11 mouse cellular contexts compared by ENCODE assay signal in genomic region chr7:131644051-131644450, GRCm38 (mm10).
DNase-seq lines count a peak whose midpoint lies in the region; ATAC-seq and TF ChIP-seq lines count a peak whose summit lies in the region.
"Had no signal": no experiment of that assay in that cellular context is flagged by ENCODE, and none has a peak within 500 bp of the region (broad histone marks: within the 10 kb centered on the region; RNA-seq: fewer than 3 reads in every experiment).

No protein-coding gene starts in this region.

- H3K4me2 ChIP-seq in neural tube, embryonic 11.5 days (ENCODE audit: low read depth) = peak overlapping the region; percentile 3; the same call in 1 of the 2 replicates
- H3K4me2 ChIP-seq in midbrain, embryonic 11.5 days = peak overlapping the region; percentile 32
- H3K4me2 ChIP-seq: liver, embryonic 12.5 days had no signal

- 11% methylated on average over 16 of the region's 16 CpGs for WGBS in cerebellum, adult 2 months
- 1% methylated on average over 16 of the region's 16 CpGs for WGBS in neural tube, embryonic 11.5 days
- under 1% methylated on average over 16 of the region's 16 CpGs for WGBS in midbrain, embryonic 11.5 days

- no peak for TF ChIP-seq POLR2A in cerebellum, adult 2 months (IDR thresholded peaks at IDR 0.05; ENCODE audit: borderline replicate concordance, insufficient read depth, low read length)

- H3K27ac ChIP-seq in cerebellum, adult 2 months (ENCODE audit: insufficient read depth, low read length) = no peak overlapping the region
- H3K27ac ChIP-seq in neural tube, embryonic 11.5 days (ENCODE audit: low read depth, low read length) = no peak overlapping the region
- no peak overlapping the region for H3K27ac ChIP-seq in midbrain, embryonic 11.5 days (ENCODE audit: low read depth, low read length)
- H3K27ac ChIP-seq: liver, embryonic 12.5 days had no signal

- TF ChIP-seq CTCF in cerebellum, adult 2 months (IDR thresholded peaks at IDR 0.05; ENCODE audit: borderline replicate concordance, insufficient read depth, low read depth, low read length) = no peak

- DNase-seq in cerebellum, adult 2 months = no peak
- DNase-seq in cerebellum, adult 11-12 months = no peak
- DNase-seq in neural tube, embryonic 11.5 days (ENCODE audit: low spot score) = no peak
- no peak for DNase-seq in neural tube, embryonic 10.5 days (ENCODE audit: extremely low spot score, low spot score)
- DNase-seq in midbrain, embryonic 11.5 days (ENCODE audit: low spot score, missing footprints) = peak; percentile 93
- DNase-seq in MN1 (ENCODE audit: low spot score) = no peak
- no peak for DNase-seq in adrenal gland, postnatal 25 days
- DNase-seq: kidney, postnatal 14 days had no signal

- no peak overlapping the region for H3K9ac ChIP-seq in neural tube, embryonic 11.5 days (ENCODE audit: low read length)
- no peak overlapping the region for H3K9ac ChIP-seq in midbrain, embryonic 11.5 days (ENCODE audit: low read length)
- H3K9ac ChIP-seq: liver, embryonic 12.5 days had no signal

- H3K4me3 ChIP-seq in cerebellum, adult 2 months (replicated peaks; ENCODE audit: insufficient read depth, low read depth, low read length) = peak overlapping the region; percentile 21
- H3K4me3 ChIP-seq in neural tube, embryonic 11.5 days (ENCODE audit: low read depth, low read length) = no peak overlapping the region
- peak overlapping the region; percentile 13; the same call in 1 of the 2 replicates for H3K4me3 ChIP-seq in midbrain, embryonic 11.5 days (ENCODE audit: low read depth, low read length)
- H3K4me3 ChIP-seq: liver, embryonic 12.5 days; myocyte had no signal

- H3K36me3 ChIP-seq in neural tube, embryonic 11.5 days (ENCODE audit: control insufficient read depth, insufficient read depth, low read length) = no peaks in the 10 kb centered on the region
- no peaks in the 10 kb centered on the region for H3K36me3 ChIP-seq in midbrain, embryonic 11.5 days (ENCODE audit: control insufficient read depth, insufficient read depth, low read length)
- H3K36me3 ChIP-seq: liver, embryonic 12.5 days had no signal

- H3K4me1 ChIP-seq in cerebellum, adult 2 months (ENCODE audit: control insufficient read depth, insufficient read depth, low read length) = no peaks in the 10 kb centered on the region
- H3K4me1 ChIP-seq in neural tube, embryonic 11.5 days (ENCODE audit: control insufficient read depth, insufficient read depth, low read length) = peaks cover 9% of the 10 kb centered on the region; the same call in 1 of the 2 replicates
- H3K4me1 ChIP-seq in midbrain, embryonic 11.5 days (ENCODE audit: control insufficient read depth, insufficient read depth, low read length) = peaks cover 11% of the 10 kb centered on the region
- H3K4me1 ChIP-seq: liver, embryonic 12.5 days had no signal

- peaks cover 4% of the 10 kb centered on the region; the same call in 1 of the 2 replicates for H3K27me3 ChIP-seq in cerebellum, adult 2 months (ENCODE audit: control insufficient read depth, insufficient read depth, low read length)
- H3K27me3 ChIP-seq in neural tube, embryonic 11.5 days (ENCODE audit: control insufficient read depth, insufficient read depth, low read length) = peaks cover 39% of the 10 kb centered on the region
- H3K27me3 ChIP-seq in midbrain, embryonic 11.5 days (ENCODE audit: control insufficient read depth, insufficient read depth, low read length) = peaks cover 39% of the 10 kb centered on the region

- no peak for ATAC-seq in neural tube, embryonic 11.5 days (ENCODE audit: insufficient read depth, low FRiP score, low TSS enrichment)
- no peak for ATAC-seq in midbrain, embryonic 11.5 days (ENCODE audit: low FRiP score)
- ATAC-seq in activated CD4-positive, CD25-positive, alpha-beta regulatory T cell, adult 4 months = no peak
- ATAC-seq: liver, embryonic 12.5 days had no signal

- H3K9me3 ChIP-seq in neural tube, embryonic 11.5 days (ENCODE audit: control insufficient read depth, low read length) = no peaks in the 10 kb centered on the region
- no peaks in the 10 kb centered on the region for H3K9me3 ChIP-seq in midbrain, embryonic 11.5 days (ENCODE audit: control insufficient read depth, low read length)
- H3K9me3 ChIP-seq: liver, embryonic 12.5 days had no signal
